Mouse (Mus musculus): ENCODE results near the gene Tcf12.

Gene Tcf12

GRCm38 (mm10) chr9:72111622-72112550 is at the start of gene Tcf12:
Gene Tcf12 (minus strand): TSS chr9:72111871.
- peak; percentile 83 for DNase-seq (ENCODE audit: low spot score)

- DNase-seq (ENCODE audit: low spot score), result no peak
Measured at GRCm38 (mm10) chr9:72158392-72158791, 46.7 kb upstream of the Tcf12 start.

GRCm38 (mm10) chr9:72157091-72157490 is 45.4 kb upstream of the Tcf12 start:
- DNase-seq (ENCODE audit: low spot score), result no peak

GRCm38 (mm10) chr9:72155250-72156138 is 43.8 kb upstream of the Tcf12 start:
- no peak for DNase-seq (ENCODE audit: low spot score)

GRCm38 (mm10) chr9:72144148-72144547 is 32.5 kb upstream of the Tcf12 start:
- no peak for DNase-seq (ENCODE audit: low spot score)

- no peak for DNase-seq (ENCODE audit: low spot score)
Measured at GRCm38 (mm10) chr9:72137899-72138298, 26.2 kb upstream of the Tcf12 start.

GRCm38 (mm10) chr9:72133772-72134245 is 22.1 kb upstream of the Tcf12 start:
- no peak for DNase-seq (ENCODE audit: low spot score)

- DNase-seq (ENCODE audit: low spot score), result peak; percentile 91
Measured at GRCm38 (mm10) chr9:72133089-72133771, 21.6 kb upstream of the Tcf12 start.

GRCm38 (mm10) chr9:72132728-72133088 is 21.0 kb upstream of the Tcf12 start:
- DNase-seq (ENCODE audit: low spot score), result no peak

- no peak for DNase-seq (ENCODE audit: low spot score)
Measured at GRCm38 (mm10) chr9:72129884-72130283, 18.2 kb upstream of the Tcf12 start.

GRCm38 (mm10) chr9:72125442-72125841 is 13.8 kb upstream of the Tcf12 start:
- DNase-seq (ENCODE audit: low spot score), result no peak

GRCm38 (mm10) chr9:72118490-72118889 is 6.8 kb upstream of the Tcf12 start:
- no peak for DNase-seq (ENCODE audit: low spot score)

- peak; percentile 31 for DNase-seq (ENCODE audit: low spot score)
Measured at GRCm38 (mm10) chr9:72111004-72111621, 558 bp downstream of the Tcf12 start.

- DNase-seq (ENCODE audit: low spot score), result no peak
Measured at GRCm38 (mm10) chr9:72110627-72111003, 1.1 kb downstream of the Tcf12 start.

GRCm38 (mm10) chr9:72103471-72103870 is 8.2 kb downstream of the Tcf12 start:
- DNase-seq (ENCODE audit: low spot score), result no peak

GRCm38 (mm10) chr9:72099945-72100685 is 11.6 kb downstream of the Tcf12 start:
- no peak for DNase-seq (ENCODE audit: low spot score)

GRCm38 (mm10) chr9:72098056-72098455 is 13.6 kb downstream of the Tcf12 start:
- DNase-seq (ENCODE audit: low spot score), result no peak

- DNase-seq (ENCODE audit: low spot score), result no peak
Measured at GRCm38 (mm10) chr9:72097083-72097482, 14.6 kb downstream of the Tcf12 start.

- no peak for DNase-seq (ENCODE audit: low spot score)
Measured at GRCm38 (mm10) chr9:72094675-72095074, 17.0 kb downstream of the Tcf12 start.

- no peak for DNase-seq (ENCODE audit: low spot score)
Measured at GRCm38 (mm10) chr9:72092191-72092590, 19.5 kb downstream of the Tcf12 start.

Data from lung, postnatal 25 days (tissue).